Mouse (Mus musculus): ENCODE measurements around the gene Sis. TPM values are rescaled to one million over a fixed set of nuclear protein-coding genes. Genes with fewer than 3 reads are reported as not detected.

Gene Sis
- polyA plus RNA-seq, 1 experiment from 2014 or later = not detected

- no peaks in the 10 kb centered on the region for H3K36me3 ChIP-seq (ENCODE audit: insufficient read depth, low read length)
- H3K4me2 ChIP-seq (replicated peaks; ENCODE audit: low read depth, low read length) = no peak overlapping the region
- WGBS = 68% methylated on average over 4 of the region's 4 CpGs
- no peak for TF ChIP-seq CTCF (IDR thresholded peaks at IDR 0.05)
- no peak for TF ChIP-seq EP300 (IDR thresholded peaks at IDR 0.05)
- no peak for ATAC-seq
- H3K4me3 ChIP-seq (ENCODE audit: low read depth, low read length) = no peak overlapping the region
- H3K27me3 ChIP-seq (replicated peaks; ENCODE audit: insufficient read depth, low read length) = no peaks in the 10 kb centered on the region
- DNase-seq (ENCODE audit: low spot score) = no peak
- H3K9ac ChIP-seq (replicated peaks; ENCODE audit: low read depth) = no peak overlapping the region
- no peaks in the 10 kb centered on the region for H3K9me3 ChIP-seq (ENCODE audit: low read length)
- H3K4me1 ChIP-seq (ENCODE audit: insufficient read depth, low read depth, low read length) = no peaks in the 10 kb centered on the region
- no peak overlapping the region for H3K27ac ChIP-seq (ENCODE audit: low read length)
These were observed 48.6 kb downstream of the Sis start for GRCm38 (mm10) chr3:72918919-72919526.

GRCm38 (mm10) chr3:72882501-72882900, 85.2 kb downstream of the Sis start:
- Histone ChIP-seq H3K4me3 (ENCODE audit: low read depth, low read length) (no peak overlapping the region), H3K9ac (replicated peaks; ENCODE audit: low read depth) (no peak overlapping the region), H3K27ac (ENCODE audit: low read length) (no peak overlapping the region), H3K4me2 (replicated peaks; ENCODE audit: low read depth, low read length) (no peak overlapping the region), H3K27me3 (replicated peaks; ENCODE audit: insufficient read depth, low read length) (no peaks in the 10 kb centered on the region), H3K4me1 (ENCODE audit: insufficient read depth, low read depth, low read length) (no peaks in the 10 kb centered on the region), H3K9me3 (ENCODE audit: low read length) (no peaks in the 10 kb centered on the region), H3K36me3 (ENCODE audit: insufficient read depth, low read length) (no peaks in the 10 kb centered on the region)
- WGBS = 71% methylated on average over 1 of the region's 1 CpGs
- TF ChIP-seq CTCF (IDR thresholded peaks at IDR 0.05) = no peak
- no peak for TF ChIP-seq EP300 (IDR thresholded peaks at IDR 0.05)
- DNase-seq (ENCODE audit: low spot score) (no peak), ATAC-seq (no peak)

- no peaks in the 10 kb centered on the region for H3K27me3 ChIP-seq (replicated peaks; ENCODE audit: insufficient read depth, low read length)
- H3K36me3 ChIP-seq (ENCODE audit: insufficient read depth, low read length) = no peaks in the 10 kb centered on the region
- no peak overlapping the region for H3K9ac ChIP-seq (replicated peaks; ENCODE audit: low read depth)
- H3K27ac ChIP-seq (ENCODE audit: low read length) = no peak overlapping the region
- no peak overlapping the region for H3K4me2 ChIP-seq (replicated peaks; ENCODE audit: low read depth, low read length)
- H3K9me3 ChIP-seq (ENCODE audit: low read length) = no peaks in the 10 kb centered on the region
- ATAC-seq = no peak
- H3K4me3 ChIP-seq (ENCODE audit: low read depth, low read length) = no peak overlapping the region
- no peaks in the 10 kb centered on the region for H3K4me1 ChIP-seq (ENCODE audit: insufficient read depth, low read depth, low read length)
- no peak for DNase-seq (ENCODE audit: low spot score)
- no peak for TF ChIP-seq EP300 (IDR thresholded peaks at IDR 0.05)
- no peak for TF ChIP-seq CTCF (IDR thresholded peaks at IDR 0.05)
These were observed 99.5 kb downstream of the Sis start for GRCm38 (mm10) chr3:72868141-72868540.

GRCm38 (mm10) chr3:72858738-72859137, 108.9 kb downstream of the Sis start:
- no peak overlapping the region for H3K4me3 ChIP-seq (ENCODE audit: low read depth, low read length)
- H3K4me1 ChIP-seq (ENCODE audit: insufficient read depth, low read depth, low read length) = no peaks in the 10 kb centered on the region
- 79% methylated on average over 3 of the region's 3 CpGs for WGBS
- no peaks in the 10 kb centered on the region for H3K27me3 ChIP-seq (replicated peaks; ENCODE audit: insufficient read depth, low read length)
- TF ChIP-seq CTCF (IDR thresholded peaks at IDR 0.05) (no peak), EP300 (IDR thresholded peaks at IDR 0.05) (no peak)
- no peak overlapping the region for H3K9ac ChIP-seq (replicated peaks; ENCODE audit: low read depth)
- no peaks in the 10 kb centered on the region for H3K9me3 ChIP-seq (ENCODE audit: low read length)
- no peak overlapping the region for H3K4me2 ChIP-seq (replicated peaks; ENCODE audit: low read depth, low read length)
- ATAC-seq (no peak), DNase-seq (ENCODE audit: low spot score) (no peak)
- H3K36me3 ChIP-seq (ENCODE audit: insufficient read depth, low read length) = no peaks in the 10 kb centered on the region
- no peak overlapping the region for H3K27ac ChIP-seq (ENCODE audit: low read length)

- no peaks in the 10 kb centered on the region for H3K27me3 ChIP-seq (replicated peaks; ENCODE audit: insufficient read depth, low read length)
- no peak overlapping the region for H3K4me3 ChIP-seq (ENCODE audit: low read depth, low read length)
- H3K27ac ChIP-seq (ENCODE audit: low read length) = no peak overlapping the region
- no peaks in the 10 kb centered on the region for H3K36me3 ChIP-seq (ENCODE audit: insufficient read depth, low read length)
- H3K9ac ChIP-seq (replicated peaks; ENCODE audit: low read depth) = no peak overlapping the region
- WGBS = 74% methylated on average over 1 of the region's 1 CpGs
- ATAC-seq (no peak), DNase-seq (ENCODE audit: low spot score) (no peak)
- TF ChIP-seq EP300 (IDR thresholded peaks at IDR 0.05) = no peak
- no peak overlapping the region for H3K4me2 ChIP-seq (replicated peaks; ENCODE audit: low read depth, low read length)
- H3K4me1 ChIP-seq (ENCODE audit: insufficient read depth, low read depth, low read length) = no peaks in the 10 kb centered on the region
- no peaks in the 10 kb centered on the region for H3K9me3 ChIP-seq (ENCODE audit: low read length)
These were observed 112.3 kb downstream of the Sis start for GRCm38 (mm10) chr3:72855405-72855804.

GRCm38 (mm10) chr3:72840641-72841040, 127.0 kb downstream of the Sis start:
- H3K9me3 ChIP-seq (ENCODE audit: low read length) = no peaks in the 10 kb centered on the region
- H3K4me3 ChIP-seq (ENCODE audit: low read depth, low read length) = no peak overlapping the region
- no peaks in the 10 kb centered on the region for H3K36me3 ChIP-seq (ENCODE audit: insufficient read depth, low read length)
- ATAC-seq = no peak
- WGBS = 66% methylated on average over 2 of the region's 2 CpGs
- no peaks in the 10 kb centered on the region for H3K27me3 ChIP-seq (replicated peaks; ENCODE audit: insufficient read depth, low read length)
- H3K4me2 ChIP-seq (replicated peaks; ENCODE audit: low read depth, low read length) = no peak overlapping the region
- no peak overlapping the region for H3K27ac ChIP-seq (ENCODE audit: low read length)
- H3K4me1 ChIP-seq (ENCODE audit: insufficient read depth, low read depth, low read length) = no peaks in the 10 kb centered on the region
- H3K9ac ChIP-seq (replicated peaks; ENCODE audit: low read depth) = no peak overlapping the region
- TF ChIP-seq CTCF (IDR thresholded peaks at IDR 0.05) = no peak
- no peak for TF ChIP-seq EP300 (IDR thresholded peaks at IDR 0.05)
- no peak for DNase-seq (ENCODE audit: low spot score)

Other genes starting within 250 kb of the Sis start
- 0.04 TPM in 1 of 2 replicates, not detected in the other for gene Slitrk3, start 89.9 kb upstream of the Sis start, polyA plus RNA-seq (2015; fragmentation: Nextera tagmentation; extraction: Ambion mirVana)

Measured in lung, postnatal 0 days (tissue).